Mouse (Mus musculus): ENCODE data around the gene Ankrd9. TPM values are rescaled to one million over a fixed set of nuclear protein-coding genes. Genes with fewer than 3 reads are reported as not detected.
A peak's percentile ranks its signal among the peaks of the same experiment; 100 is the strongest.

Gene Ankrd9
- polyA plus RNA-seq, 1 experiment = 23.9 TPM

DNA sequence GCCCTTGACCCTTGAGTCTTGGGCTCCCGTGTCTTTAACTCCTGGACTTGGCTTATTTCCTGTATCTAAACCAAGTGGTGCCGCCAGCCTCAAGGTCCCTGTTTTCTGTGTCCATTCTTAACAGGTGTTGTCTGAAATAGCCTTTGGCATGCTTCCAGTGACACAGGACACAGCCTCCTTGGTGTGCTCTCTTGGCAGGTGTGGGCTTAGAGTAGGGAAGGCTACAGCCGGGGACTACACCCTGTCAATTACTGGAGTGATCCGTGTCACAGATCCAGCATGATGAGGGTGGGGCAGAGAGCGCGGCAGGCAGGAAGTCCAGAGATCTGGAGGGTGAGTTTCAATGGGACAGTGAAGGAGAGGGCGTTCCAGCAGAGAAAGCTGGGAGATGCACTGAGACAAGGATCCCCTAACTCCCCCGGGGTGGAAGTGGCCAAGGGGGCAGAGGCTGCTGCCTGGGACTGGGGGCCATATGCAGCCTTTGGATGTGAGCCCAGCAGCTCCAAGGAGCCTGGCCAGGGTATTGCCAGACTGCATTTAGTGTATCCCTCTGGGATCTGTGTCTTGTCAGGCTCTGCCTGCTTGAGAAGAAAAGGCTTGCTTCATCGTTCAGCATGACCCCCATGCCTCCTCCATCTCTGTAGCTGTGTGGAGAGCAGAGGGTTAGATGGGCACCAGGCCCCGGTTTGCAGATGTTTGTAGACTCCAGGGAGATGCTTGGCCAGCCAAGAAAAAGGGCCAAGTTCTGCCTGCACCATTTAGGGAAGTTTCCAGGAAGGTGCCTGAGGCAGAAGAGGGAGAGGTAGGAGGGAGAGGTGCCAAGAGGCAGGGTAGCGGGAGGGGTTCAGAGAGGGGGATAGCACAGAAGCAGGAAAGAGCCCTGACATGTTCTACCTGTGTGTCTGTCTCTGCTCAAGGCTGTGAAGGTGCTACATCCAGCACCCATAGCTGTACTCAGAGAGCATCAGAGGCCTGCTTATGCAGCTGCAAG, 30.0 kb upstream of the Ankrd9 start:
- WGBS = 35% methylated on average over 11 of the region's 11 CpGs
- no peak overlapping the region for H3K4me3 ChIP-seq (ENCODE audit: insufficient read depth, low read depth, low read length)
- no peak overlapping the region for H3K27ac ChIP-seq (ENCODE audit: insufficient read depth, low read depth, low read length)
- TF ChIP-seq CTCF (conservative IDR thresholded peaks at IDR 0.05; ENCODE audit: insufficient read depth, insufficient read length, low read depth, low read length) (no peak), POLR2A (IDR thresholded peaks at IDR 0.05; ENCODE audit: low read depth, low read length) (no peak)
- H3K36me3 ChIP-seq (ENCODE audit: control insufficient read depth, insufficient read depth, low read length) = no peaks in the 10 kb centered on the region
- peak; percentile 14 for DNase-seq
- no peaks in the 10 kb centered on the region; the same call in 1 of the 2 replicates for H3K4me1 ChIP-seq (ENCODE audit: control insufficient read depth, insufficient read depth, low read length)
- no peaks in the 10 kb centered on the region for H3K27me3 ChIP-seq (replicated peaks; ENCODE audit: control insufficient read depth, insufficient read depth, low read length)

DNA sequence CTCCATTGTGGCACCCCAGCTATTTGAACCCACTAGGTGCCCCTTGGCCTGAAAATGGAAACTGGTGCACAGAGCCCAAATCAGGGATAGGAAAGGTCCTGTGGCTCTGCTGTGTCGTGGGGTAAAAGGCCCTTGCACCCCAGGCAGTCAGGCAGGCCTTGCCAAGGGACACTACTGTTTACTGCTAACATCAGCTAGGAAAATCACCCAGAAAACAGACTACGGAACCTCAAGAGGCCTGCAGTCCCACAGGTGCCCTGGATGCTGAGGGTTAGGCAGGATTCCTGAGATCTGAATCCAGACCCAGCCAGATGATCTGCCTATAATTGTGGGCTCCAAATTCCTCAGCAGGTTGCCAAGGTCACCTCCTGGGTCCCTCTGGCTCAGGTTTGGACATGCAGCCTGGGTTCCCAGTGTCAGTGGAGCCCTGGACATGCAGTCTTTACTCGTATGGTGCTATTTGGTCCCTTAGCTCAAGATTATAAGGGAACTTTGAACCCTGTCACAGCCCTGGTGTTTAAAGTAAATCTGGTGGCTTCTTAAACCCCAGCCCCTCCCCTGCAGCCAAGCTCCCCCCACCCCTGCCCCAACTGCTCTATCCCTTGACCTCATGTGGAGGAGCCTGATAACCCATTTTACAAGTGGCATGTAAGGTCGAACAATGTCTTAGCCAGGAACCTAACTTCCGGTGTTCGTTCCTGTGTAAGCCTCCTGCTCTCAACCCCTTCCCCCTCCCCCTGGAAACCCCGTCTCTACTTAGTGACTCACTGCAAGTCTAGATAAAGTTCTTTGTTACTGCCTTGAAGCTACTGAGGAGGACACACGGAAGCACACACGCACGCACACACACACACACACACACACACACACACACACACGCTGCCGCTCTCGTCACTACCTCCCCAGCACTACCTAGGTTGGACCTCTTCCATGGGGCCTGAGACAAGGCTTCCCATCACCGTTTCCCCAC, 28.6 kb upstream of the Ankrd9 start:
- Histone ChIP-seq H3K4me1 (ENCODE audit: control insufficient read depth, insufficient read depth, low read length) (no peaks in the 10 kb centered on the region; the same call in 1 of the 2 replicates), H3K4me3 (ENCODE audit: insufficient read depth, low read depth, low read length) (no peak overlapping the region), H3K27me3 (replicated peaks; ENCODE audit: control insufficient read depth, insufficient read depth, low read length) (no peaks in the 10 kb centered on the region), H3K27ac (ENCODE audit: insufficient read depth, low read depth, low read length) (no peak overlapping the region), H3K36me3 (ENCODE audit: control insufficient read depth, insufficient read depth, low read length) (no peaks in the 10 kb centered on the region)
- TF ChIP-seq CTCF (conservative IDR thresholded peaks at IDR 0.05; ENCODE audit: insufficient read depth, insufficient read length, low read depth, low read length) (no peak), POLR2A (IDR thresholded peaks at IDR 0.05; ENCODE audit: low read depth, low read length) (no peak)
- peak; percentile 57 for DNase-seq
- 67% methylated on average over 14 of the region's 14 CpGs for WGBS

- H3K36me3 ChIP-seq (ENCODE audit: control insufficient read depth, insufficient read depth, low read length) = no peaks in the 10 kb centered on the region
- no peak overlapping the region for H3K4me3 ChIP-seq (ENCODE audit: insufficient read depth, low read depth, low read length)
- DNase-seq = no peak
- no peaks in the 10 kb centered on the region; the same call in 1 of the 2 replicates for H3K4me1 ChIP-seq (ENCODE audit: control insufficient read depth, insufficient read depth, low read length)
- WGBS = 68% methylated on average over 5 of the region's 5 CpGs
- no peaks in the 10 kb centered on the region for H3K27me3 ChIP-seq (replicated peaks; ENCODE audit: control insufficient read depth, insufficient read depth, low read length)
- no peak overlapping the region for H3K27ac ChIP-seq (ENCODE audit: insufficient read depth, low read depth, low read length)
- no peak for TF ChIP-seq POLR2A (IDR thresholded peaks at IDR 0.05; ENCODE audit: low read depth, low read length)
- TF ChIP-seq CTCF (conservative IDR thresholded peaks at IDR 0.05; ENCODE audit: insufficient read depth, insufficient read length, low read depth, low read length) = no peak
Observed at GRCm38 (mm10) chr12:111006339-111006738, 27.5 kb upstream of the Ankrd9 start.

DNA sequence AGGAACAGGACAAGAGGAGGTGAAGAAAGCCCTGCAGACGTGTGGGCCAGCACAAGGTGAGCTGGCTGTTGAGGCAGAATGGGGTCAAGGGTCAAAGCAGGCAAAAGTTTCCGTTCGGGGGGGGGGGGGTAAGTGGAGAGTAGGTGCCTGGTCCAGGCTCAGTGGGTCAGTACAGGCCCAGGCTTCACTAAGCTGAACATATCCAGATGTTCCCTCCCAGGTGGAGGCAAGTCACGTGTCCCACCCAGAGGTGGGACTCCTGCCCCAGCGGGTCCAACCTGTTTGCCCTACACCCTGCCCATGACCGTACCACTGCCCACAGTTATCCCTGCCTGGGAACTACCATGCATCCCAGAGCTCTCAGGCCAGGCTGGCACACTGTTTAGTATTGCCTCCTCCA, 27.0 kb upstream of the Ankrd9 start:
- 62% methylated on average over 6 of the region's 6 CpGs for WGBS
- Histone ChIP-seq H3K4me1 (ENCODE audit: control insufficient read depth, insufficient read depth, low read length) (no peaks in the 10 kb centered on the region; the same call in 1 of the 2 replicates), H3K27me3 (replicated peaks; ENCODE audit: control insufficient read depth, insufficient read depth, low read length) (no peaks in the 10 kb centered on the region), H3K36me3 (ENCODE audit: control insufficient read depth, insufficient read depth, low read length) (no peaks in the 10 kb centered on the region), H3K27ac (ENCODE audit: insufficient read depth, low read depth, low read length) (no peak overlapping the region), H3K4me3 (ENCODE audit: insufficient read depth, low read depth, low read length) (no peak overlapping the region)
- TF ChIP-seq CTCF (conservative IDR thresholded peaks at IDR 0.05; ENCODE audit: insufficient read depth, insufficient read length, low read depth, low read length) (no peak), POLR2A (IDR thresholded peaks at IDR 0.05; ENCODE audit: low read depth, low read length) (no peak)
- no peak for DNase-seq

GRCm38 (mm10) chr12:111004142-111004541, 25.3 kb upstream of the Ankrd9 start:
- WGBS = 83% methylated on average over 9 of the region's 9 CpGs

DNA sequence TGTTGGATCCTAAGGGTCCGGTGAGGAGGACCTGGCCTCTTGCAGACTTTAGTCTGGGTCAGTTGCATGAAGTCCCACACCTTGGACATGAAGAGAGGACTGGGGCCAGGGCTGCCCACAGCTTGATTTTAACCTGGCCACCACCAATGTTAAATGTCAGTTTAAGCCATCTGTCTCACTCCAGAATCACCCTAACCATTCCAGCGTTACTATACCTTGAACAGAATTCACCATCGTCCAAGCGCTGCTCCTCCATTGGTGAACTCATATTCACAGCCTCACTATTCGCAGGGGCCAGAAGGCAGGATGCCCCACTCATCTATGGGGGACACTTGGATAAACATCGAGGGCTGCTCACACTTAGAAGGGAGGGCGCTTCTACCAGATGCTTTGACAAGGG, 22.1 kb upstream of the Ankrd9 start:
- DNase-seq = no peak
- no peak overlapping the region for H3K27ac ChIP-seq (ENCODE audit: insufficient read depth, low read depth, low read length)
- H3K27me3 ChIP-seq (replicated peaks; ENCODE audit: control insufficient read depth, insufficient read depth, low read length) = no peaks in the 10 kb centered on the region
- TF ChIP-seq POLR2A (IDR thresholded peaks at IDR 0.05; ENCODE audit: low read depth, low read length) = no peak
- TF ChIP-seq CTCF (conservative IDR thresholded peaks at IDR 0.05; ENCODE audit: insufficient read depth, insufficient read length, low read depth, low read length) = no peak
- no peaks in the 10 kb centered on the region for H3K36me3 ChIP-seq (ENCODE audit: control insufficient read depth, insufficient read depth, low read length)
- WGBS = 92% methylated on average over 7 of the region's 7 CpGs
- H3K4me3 ChIP-seq (ENCODE audit: insufficient read depth, low read depth, low read length) = no peak overlapping the region
- H3K4me1 ChIP-seq (ENCODE audit: control insufficient read depth, insufficient read depth, low read length) = no peaks in the 10 kb centered on the region

More at GRCm38 (mm10) chr12:111004142-111004541, 25.3 kb upstream of the Ankrd9 start:
- Histone ChIP-seq H3K36me3 (ENCODE audit: control insufficient read depth, insufficient read depth, low read length) (no peaks in the 10 kb centered on the region), H3K27ac (ENCODE audit: insufficient read depth, low read depth, low read length) (no peak overlapping the region), H3K4me1 (ENCODE audit: control insufficient read depth, insufficient read depth, low read length) (no peaks in the 10 kb centered on the region; the same call in 1 of the 2 replicates), H3K4me3 (ENCODE audit: insufficient read depth, low read depth, low read length) (no peak overlapping the region), H3K27me3 (replicated peaks; ENCODE audit: control insufficient read depth, insufficient read depth, low read length) (no peaks in the 10 kb centered on the region)
- DNase-seq = no peak
- no peak for TF ChIP-seq CTCF (conservative IDR thresholded peaks at IDR 0.05; ENCODE audit: insufficient read depth, insufficient read length, low read depth, low read length)
- TF ChIP-seq POLR2A (IDR thresholded peaks at IDR 0.05; ENCODE audit: low read depth, low read length) = no peak

All from kidney, adult 2 months (tissue).